21 mouse cellular contexts compared by ENCODE assay signal in genomic region chr19:3459986-3460385, GRCm38 (mm10). TPM values are rescaled to one million over a fixed set of nuclear protein-coding genes. Genes with fewer than 3 reads are reported as not detected.
"Had no signal": no experiment of that assay in that cellular context is flagged by ENCODE, and none has a peak within 500 bp of the region (broad histone marks: within the 10 kb centered on the region; RNA-seq: fewer than 3 reads in every experiment).

No protein-coding gene starts in this region.

- H3K27me3 ChIP-seq: liver, embryonic 15.5 days; lung, embryonic 15.5 days; midbrain, embryonic 12.5 days; neural tube, embryonic 13.5 days; neural tube, embryonic 15.5 days; stomach, embryonic 15.5 days had no signal

- H3K4me1 ChIP-seq: liver, embryonic 15.5 days; lung, embryonic 15.5 days; midbrain, embryonic 10.5 days; midbrain, embryonic 12.5 days; neural tube, embryonic 13.5 days; neural tube, embryonic 15.5 days; stomach, embryonic 15.5 days had no signal

- H3K9ac ChIP-seq: liver, embryonic 15.5 days; liver, postnatal 0 days; lung, embryonic 15.5 days; midbrain, embryonic 12.5 days; neural tube, embryonic 13.5 days; neural tube, embryonic 15.5 days; stomach, embryonic 15.5 days had no signal

- DNase-seq: liver, postnatal 0 days; lung, adult 2 months; lung, postnatal 14 days; lung, postnatal 36 days; midbrain, embryonic 14.5 days; retina, postnatal 1 day; right cerebral cortex, postnatal 14 days; thymus, adult 2 months; thymus, postnatal 25 days; thymus, postnatal 4 days had no signal

- H3K4me3 ChIP-seq: liver, embryonic 15.5 days; lung, embryonic 15.5 days; midbrain, embryonic 10.5 days; midbrain, embryonic 12.5 days; myocyte; neural tube, embryonic 13.5 days; neural tube, embryonic 15.5 days; stomach, embryonic 15.5 days had no signal

- H3K9me3 ChIP-seq: liver, embryonic 15.5 days; lung, embryonic 15.5 days; midbrain, embryonic 10.5 days; midbrain, embryonic 12.5 days; neural tube, embryonic 13.5 days; neural tube, embryonic 15.5 days; stomach, embryonic 15.5 days had no signal

- H3K4me2 ChIP-seq: liver, embryonic 15.5 days; lung, embryonic 15.5 days; midbrain, embryonic 12.5 days; neural tube, embryonic 13.5 days; neural tube, embryonic 15.5 days; stomach, embryonic 15.5 days had no signal

- H3K27ac ChIP-seq: liver, embryonic 15.5 days; lung, embryonic 15.5 days; midbrain, embryonic 10.5 days; midbrain, embryonic 12.5 days; neural tube, embryonic 13.5 days; neural tube, embryonic 15.5 days; stomach, embryonic 15.5 days had no signal

- ATAC-seq: liver, postnatal 0 days; lung, postnatal 0 days; midbrain, embryonic 16.5 days had no signal

RNA-seq across cellular contexts. Expression of gene Gal, which starts 45.6 kb away (rescaled TPM):
- total RNA-seq: megakaryocyte-erythroid progenitor cell, adult 5-6 weeks had no signal
- polyA plus RNA-seq: liver, postnatal 0 days; myocyte had no signal
